In genomic region chr16:78402316-78402715, GRCm38 (mm10) we compare ENCODE assay signal across 30 mouse cellular contexts. TPM values are rescaled to one million over a fixed set of nuclear protein-coding genes. Genes with fewer than 3 reads are reported as not detected.
A peak's percentile ranks its signal among the peaks of the same experiment; 100 is the strongest.
DNase-seq lines count a peak whose midpoint lies in the region; ATAC-seq lines count a peak whose summit lies in the region.
"Had no signal": no experiment of that assay in that cellular context is flagged by ENCODE, and none has a peak within 500 bp of the region (broad histone marks: within the 10 kb centered on the region; RNA-seq: fewer than 3 reads in every experiment).

No protein-coding gene starts in this region.

- H3K4me3 ChIP-seq in heart, embryonic 12.5 days, result no peak overlapping the region
- no peak overlapping the region for H3K4me3 ChIP-seq in heart, embryonic 16.5 days (ENCODE audit: low read length)
- H3K4me3 ChIP-seq: embryonic facial prominence, embryonic 10.5 days; embryonic facial prominence, embryonic 13.5 days; erythroblast, embryonic 14.5 days; forebrain, embryonic 12.5 days; forebrain, embryonic 15.5 days; heart, embryonic 10.5 days; hindbrain, embryonic 10.5 days; hindbrain, embryonic 13.5 days; intestine, embryonic 15.5 days had no signal

- peak; percentile 73 for ATAC-seq in heart, embryonic 12.5 days (ENCODE audit: insufficient number of reproducible peaks, low FRiP score)
- peak; percentile 77 for ATAC-seq in heart, embryonic 16.5 days (replicated peaks; ENCODE audit: extremely low read depth, insufficient read depth, low FRiP score)
- ATAC-seq in common myeloid progenitor, adult 5-6 weeks (replicated peaks; ENCODE audit: low read depth, poor library complexity, severe bottlenecking), result peak; percentile 46
- ATAC-seq: forebrain, embryonic 15.5 days; hindbrain, embryonic 16.5 days; intestine, embryonic 15.5 days; Patski had no signal

- WGBS in heart, embryonic 12.5 days, result 4% methylated on average over 2 of the region's 2 CpGs
- WGBS in heart, embryonic 16.5 days, result 16% methylated on average over 2 of the region's 2 CpGs

- H3K9me3 ChIP-seq in heart, embryonic 12.5 days (replicated peaks), result no peaks in the 10 kb centered on the region
- no peaks in the 10 kb centered on the region for H3K9me3 ChIP-seq in heart, embryonic 16.5 days (replicated peaks; ENCODE audit: control insufficient read depth, low read length)
- H3K9me3 ChIP-seq: embryonic facial prominence, embryonic 10.5 days; embryonic facial prominence, embryonic 13.5 days; forebrain, embryonic 12.5 days; forebrain, embryonic 15.5 days; G1E; heart, embryonic 10.5 days; hindbrain, embryonic 10.5 days; hindbrain, embryonic 13.5 days; intestine, embryonic 15.5 days had no signal

- DNase-seq in heart, adult 11 months, result no peak
- no peak for DNase-seq in heart, adult 18-20 months
- no peak for DNase-seq in cerebellum, adult 9-11 months
- DNase-seq: adrenal gland, postnatal 10 days; adrenal gland, postnatal 36 days; B cell, adult 2 months; cerebellum, adult 18-20 months; cerebellum, adult 9-10 months; cerebellum, postnatal 25 days; embryo, embryonic 11 days; gastrocnemius, postnatal 25 days; heart, postnatal 14 days; kidney, adult 11 months; kidney, adult 8-10 months had no signal

- no peak overlapping the region for H3K9ac ChIP-seq in heart, embryonic 12.5 days
- no peak overlapping the region for H3K9ac ChIP-seq in heart, embryonic 16.5 days (ENCODE audit: low read length)
- H3K9ac ChIP-seq: embryonic facial prominence, embryonic 13.5 days; forebrain, embryonic 12.5 days; forebrain, embryonic 15.5 days; hindbrain, embryonic 13.5 days; intestine, embryonic 15.5 days had no signal

- no peaks in the 10 kb centered on the region for H3K27me3 ChIP-seq in heart, embryonic 12.5 days (replicated peaks)
- no peaks in the 10 kb centered on the region for H3K27me3 ChIP-seq in heart, embryonic 16.5 days (ENCODE audit: control insufficient read depth, insufficient read depth, low read length)
- H3K27me3 ChIP-seq: CH12.LX; embryonic facial prominence, embryonic 13.5 days; forebrain, embryonic 12.5 days; forebrain, embryonic 15.5 days; hindbrain, embryonic 13.5 days; intestine, embryonic 15.5 days had no signal

- H3K36me3 ChIP-seq in heart, embryonic 12.5 days, result no peaks in the 10 kb centered on the region
- no peaks in the 10 kb centered on the region for H3K36me3 ChIP-seq in heart, embryonic 16.5 days (ENCODE audit: control insufficient read depth, insufficient read depth)
- H3K36me3 ChIP-seq: embryonic facial prominence, embryonic 10.5 days; embryonic facial prominence, embryonic 13.5 days; forebrain, embryonic 12.5 days; forebrain, embryonic 15.5 days; G1E; heart, embryonic 10.5 days; hindbrain, embryonic 10.5 days; hindbrain, embryonic 13.5 days; intestine, embryonic 15.5 days had no signal

- H3K4me1 ChIP-seq in heart, embryonic 12.5 days (replicated peaks), result peaks cover 14% of the 10 kb centered on the region
- H3K4me1 ChIP-seq in heart, embryonic 16.5 days (ENCODE audit: control insufficient read depth, insufficient read depth, low read length), result peaks cover 4% of the 10 kb centered on the region; the same call in 1 of the 2 replicates
- H3K4me1 ChIP-seq: embryonic facial prominence, embryonic 10.5 days; embryonic facial prominence, embryonic 13.5 days; forebrain, embryonic 12.5 days; forebrain, embryonic 15.5 days; hindbrain, embryonic 10.5 days; hindbrain, embryonic 13.5 days; intestine, embryonic 15.5 days had no signal

- no peak overlapping the region for H3K4me2 ChIP-seq in heart, embryonic 12.5 days
- H3K4me2 ChIP-seq in heart, embryonic 16.5 days (ENCODE audit: low read depth, low read length), result no peak overlapping the region
- H3K4me2 ChIP-seq: embryonic facial prominence, embryonic 13.5 days; forebrain, embryonic 12.5 days; forebrain, embryonic 15.5 days; hindbrain, embryonic 13.5 days; intestine, embryonic 15.5 days had no signal

- H3K27ac ChIP-seq in heart, embryonic 12.5 days (ENCODE audit: poor library complexity, severe bottlenecking), result no peak overlapping the region
- H3K27ac ChIP-seq in heart, embryonic 16.5 days (ENCODE audit: low read length), result no peak overlapping the region
- H3K27ac ChIP-seq: embryonic facial prominence, embryonic 10.5 days; embryonic facial prominence, embryonic 13.5 days; forebrain, embryonic 12.5 days; forebrain, embryonic 15.5 days; heart, embryonic 10.5 days; hindbrain, embryonic 10.5 days; hindbrain, embryonic 13.5 days; intestine, embryonic 15.5 days had no signal

RNA-seq across cellular contexts. Expression of gene Btg3, which starts 25.3 kb away (rescaled TPM):
- polyA plus RNA-seq in heart, embryonic 12.5 days (2016; fragmentation: Nextera tagmentation; extraction: Ambion mirVana), result 94.5 and 97.4 TPM in 2 replicates
- 40.2 and 50.4 TPM in 2 replicates for polyA plus RNA-seq in heart, embryonic 16.5 days (2015; fragmentation: Nextera tagmentation; extraction: Ambion mirVana)
- 1 to 10 TPM; 6.0 to 7.0 TPM for total RNA-seq in heart, adult 18-20 months (2021)
- 11.5 and 13.4 TPM in 2 replicates for total RNA-seq in common myeloid progenitor, adult 5-6 weeks (2017)
